Mouse (Mus musculus) myocyte (in vitro differentiated cells): ENCODE results near the gene Crlf1.

Experiments
- MYOD1 ChIP-seq, 3 experiments: IDR thresholded peaks; one replicate each; pipeline ENCODE4 v1.6.1; 2011; ENCODE audit warnings: control low read depth in 2 of 3, low read depth in 2 of 3, mild to moderate bottlenecking in 2 of 3, moderate library complexity in 1 of 3; ENCODE audit not compliant: insufficient read length in 2 of 3, control insufficient read depth in 1 of 3
- POLR2A ChIP-seq: IDR thresholded peaks from one replicate; pipeline ENCODE4 v1.6.1; 2011; ENCODE audit warnings: low read depth, mild to moderate bottlenecking, control low read depth, moderate library complexity; ENCODE audit not compliant: insufficient read length
- SRF ChIP-seq: IDR thresholded peaks from one replicate; pipeline ENCODE4 v1.6.1; 2011; ENCODE audit warnings: low read depth; ENCODE audit not compliant: control insufficient read depth, insufficient read length

DNA sequence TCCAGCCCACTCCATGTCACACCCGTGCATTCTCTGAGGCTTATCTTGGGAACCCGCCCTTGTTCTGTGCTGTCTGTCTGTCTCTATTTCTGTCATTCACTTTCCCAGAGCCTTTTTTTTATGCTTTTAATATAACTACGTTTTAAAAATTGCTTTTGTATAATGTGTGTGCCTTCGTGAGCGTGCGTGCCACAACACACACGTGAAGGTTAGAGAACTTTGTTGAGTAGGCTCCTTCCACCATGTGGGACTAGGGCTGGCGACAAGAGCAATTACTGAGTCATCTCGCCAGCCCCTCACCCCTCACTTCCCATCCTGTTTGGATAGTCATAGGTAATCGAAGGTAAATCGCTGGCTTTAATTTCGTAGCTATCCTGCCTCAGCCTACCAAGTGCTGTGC lies 9.6 kb downstream of the Crlf1 start:
- TF ChIP-seq POLR2A (no peak), MYOD1 (IDR thresholded peaks at IDR 0.05; ENCODE audit: control insufficient read depth in 1 of 3, insufficient read length in 2 of 3, low read depth in 2 of 3) (no peak), SRF (no peak)
